8 mouse cellular contexts compared by ENCODE assay signal in the genomic region with DNA sequence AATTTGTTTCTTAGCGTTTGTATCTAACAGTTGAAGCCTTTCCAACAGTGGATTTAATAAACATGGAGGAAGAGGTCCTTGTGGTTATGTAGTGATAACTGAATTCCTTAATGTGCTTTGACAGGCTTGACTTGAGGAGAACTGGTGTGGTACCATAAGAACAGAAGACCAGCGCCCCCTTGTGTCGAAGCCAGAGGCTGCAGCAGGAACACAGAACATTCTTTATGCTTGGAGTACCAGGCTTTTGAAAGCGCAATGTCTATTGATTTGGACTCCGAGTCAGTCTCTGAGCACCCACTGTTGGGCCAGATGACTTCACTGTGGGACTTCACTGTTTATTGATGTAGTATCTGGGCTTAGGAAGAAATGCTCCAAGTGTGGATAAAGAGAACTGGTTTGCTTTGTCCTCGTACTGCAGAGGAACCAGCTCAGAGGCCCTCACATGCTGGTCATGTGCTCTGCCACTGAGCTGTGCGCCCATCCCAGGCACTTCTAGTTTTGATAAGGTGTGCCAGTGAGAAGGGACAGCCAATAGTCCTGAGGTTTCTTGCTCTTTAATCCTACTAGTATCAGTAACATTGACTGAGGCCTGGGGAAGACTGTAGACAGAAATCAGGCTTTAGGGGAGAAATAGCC. TPM values are rescaled to one million over a fixed set of nuclear protein-coding genes. Genes with fewer than 3 reads are reported as not detected.
DNase-seq lines count a peak whose midpoint lies in the region; ATAC-seq lines count a peak whose summit lies in the region.

No protein-coding gene starts in this region.

- peak; percentile 63; the same call in 1 of the 2 replicates for ATAC-seq in neutrophil, adult 5-6 weeks (ENCODE audit: extremely low read depth, insufficient number of reproducible peaks, low FRiP score, poor library complexity, severe bottlenecking)

- intact Hi-C loops in heart, postnatal 25 days (cut with DNase I): loop anchor here (5.0 kb wide), 4 partner anchors 36 to 366 kb away; a partner anchor contains a TSS

- DNase-seq in CD8-positive naive resting alpha-beta T cell, adult 2 months (ENCODE audit: low read depth in 2 of 2, low spot score in 2 of 2): peak; percentile 75 to 84
- DNase-seq in brain, adult 2 months (ENCODE audit: low read depth, low spot score): peak; percentile 95
- DNase-seq in fibroblast of lung, adult 2 months (ENCODE audit: low read depth): peak; percentile 62
- DNase-seq in heart, postnatal 25 days (ENCODE audit: low spot score): peak; percentile 54
- peak; percentile 88 to 99 for DNase-seq in layer of hippocampus, adult 18-20 months (ENCODE audit: low spot score in 2 of 2)
- peak; percentile 81 to 86 for DNase-seq in lung, adult 18-20 months
- peak; percentile 74 for DNase-seq in testis, postnatal 14 days (ENCODE audit: low spot score)

RNA-seq across cellular contexts. Expression of a gene that starts 7.8 kb away (rescaled TPM):
- total RNA-seq in heart, postnatal 25 days (2021): 10 to 100 TPM; 22.3 to 22.6 TPM
- 10 to 100 TPM; 16.3 to 17.3 TPM for total RNA-seq in layer of hippocampus, adult 18-20 months (2021)
- 44.3 and 46.5 TPM in 2 replicates for total RNA-seq in neutrophil, adult 5-6 weeks (2017)

RNA-seq across cellular contexts. Expression of a gene that starts 38.4 kb away (rescaled TPM):
- total RNA-seq in heart, postnatal 25 days (2021): 100 to 1,000 TPM; 874 to 922 TPM
- total RNA-seq in layer of hippocampus, adult 18-20 months (2021): 100 to 1,000 TPM; 181 to 187 TPM
- total RNA-seq in neutrophil, adult 5-6 weeks (2017): 53.3 and 76.5 TPM in 2 replicates

RNA-seq across cellular contexts. Expression of a gene that starts 39.1 kb away (rescaled TPM):
- total RNA-seq in heart, postnatal 25 days (2021): 10 to 100 TPM; 37.4 to 38.7 TPM
- 10 to 100 TPM; 18.0 to 18.4 TPM for total RNA-seq in layer of hippocampus, adult 18-20 months (2021)
- total RNA-seq in neutrophil, adult 5-6 weeks (2017): 5.4 and 7.3 TPM in 2 replicates

Comparison
In these comparisons a context has a peak if more than half of its experiments do, and no peak if none do; other contexts are left out.
1. Peak in every context shown above with its lines: DNase-seq and ATAC-seq.
2. RNA of a gene that starts 38.4 kb away (total RNA-seq): 874 to 922 TPM in heart, postnatal 25 days; 181 to 187 TPM in layer of hippocampus, adult 18-20 months and 53.3 to 76.5 TPM in neutrophil, adult 5-6 weeks; every median in the first group is over 4 times any median in the second.